Mouse (Mus musculus): ENCODE results near the gene Helb. TPM values are rescaled to one million over a fixed set of nuclear protein-coding genes. Genes with fewer than 3 reads are reported as not detected.

The Helb gene
- polyA plus RNA-seq, 1 experiment from 2014 or later, result 2.0 TPM

DNA sequence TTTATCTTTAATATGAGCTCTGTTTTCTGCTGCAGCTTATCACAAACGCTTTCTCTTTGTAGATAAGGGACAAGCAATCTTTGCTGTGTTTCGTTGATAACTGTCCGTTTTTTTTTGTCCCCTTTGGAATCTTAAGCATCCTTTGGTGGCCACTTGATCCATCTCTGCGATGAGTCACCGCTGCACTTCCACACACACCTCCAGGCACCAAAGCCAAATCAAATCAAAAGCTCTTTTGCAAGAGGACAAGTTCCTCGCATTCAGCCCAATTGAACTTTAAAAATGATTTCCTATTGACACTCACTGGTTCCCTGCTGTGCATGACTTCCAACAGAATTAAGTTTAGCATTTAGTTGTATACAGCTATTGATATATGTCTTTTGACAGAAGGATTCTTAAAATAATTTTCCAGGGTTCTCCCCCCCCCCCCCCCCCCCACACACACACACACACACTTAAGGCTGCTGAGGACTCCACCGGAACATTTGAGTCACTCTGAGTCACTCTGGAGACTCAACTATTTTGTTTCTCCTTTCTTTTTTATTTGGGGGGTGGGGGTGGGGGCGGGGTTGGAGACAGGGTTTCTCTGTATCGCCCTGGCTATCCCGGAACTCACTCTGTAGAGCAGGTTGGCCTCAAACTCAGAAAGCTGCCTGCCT, 52.1 kb downstream of the Helb start:
- Histone ChIP-seq H3K27ac (no peak overlapping the region), H3K27me3 (ENCODE audit: control insufficient read depth, insufficient read depth, low read length) (no peaks in the 10 kb centered on the region), H3K4me1 (replicated peaks; ENCODE audit: control insufficient read depth, insufficient read depth, low read length) (no peaks in the 10 kb centered on the region), H3K4me3 (replicated peaks; ENCODE audit: low read length) (no peak overlapping the region), H3K4me2 (replicated peaks) (no peak overlapping the region), H3K9me3 (ENCODE audit: control insufficient read depth, low read length) (no peaks in the 10 kb centered on the region), H3K9ac (no peak overlapping the region), H3K36me3 (replicated peaks; ENCODE audit: control insufficient read depth, insufficient read depth) (no peaks in the 10 kb centered on the region; the same call in 1 of the 2 replicates)
- DNase-seq (ENCODE audit: low spot score) (no peak), ATAC-seq (ENCODE audit: low FRiP score) (no peak)
- 78% methylated on average over 10 of the region's 10 CpGs for WGBS

- no peaks in the 10 kb centered on the region for H3K27me3 ChIP-seq (ENCODE audit: control insufficient read depth, insufficient read depth, low read length)
- no peak for DNase-seq (ENCODE audit: low spot score)
- no peak overlapping the region for H3K9ac ChIP-seq
- H3K4me3 ChIP-seq (replicated peaks; ENCODE audit: low read length), result no peak overlapping the region
- no peak overlapping the region for H3K27ac ChIP-seq
- ATAC-seq (ENCODE audit: low FRiP score), result no peak
- no peaks in the 10 kb centered on the region for H3K9me3 ChIP-seq (ENCODE audit: control insufficient read depth, low read length)
- H3K4me2 ChIP-seq (replicated peaks), result no peak overlapping the region
- no peaks in the 10 kb centered on the region for H3K4me1 ChIP-seq (replicated peaks; ENCODE audit: control insufficient read depth, insufficient read depth, low read length)
- peaks cover 7% of the 10 kb centered on the region; the same call in 1 of the 2 replicates for H3K36me3 ChIP-seq (replicated peaks; ENCODE audit: control insufficient read depth, insufficient read depth)
- 32% methylated on average over 2 of the region's 2 CpGs for WGBS
Observed at GRCm38 (mm10) chr10:120044714-120045234, 68.0 kb downstream of the Helb start.

GRCm38 (mm10) chr10:120044237-120044636, 68.5 kb downstream of the Helb start:
- Histone ChIP-seq H3K36me3 (replicated peaks; ENCODE audit: control insufficient read depth, insufficient read depth) (peaks cover 2% of the 10 kb centered on the region; the same call in 1 of the 2 replicates), H3K27ac (no peak overlapping the region), H3K9ac (no peak overlapping the region), H3K4me3 (replicated peaks; ENCODE audit: low read length) (no peak overlapping the region), H3K4me1 (replicated peaks; ENCODE audit: control insufficient read depth, insufficient read depth, low read length) (no peaks in the 10 kb centered on the region), H3K9me3 (ENCODE audit: control insufficient read depth, low read length) (no peaks in the 10 kb centered on the region), H3K27me3 (ENCODE audit: control insufficient read depth, insufficient read depth, low read length) (no peaks in the 10 kb centered on the region), H3K4me2 (replicated peaks) (no peak overlapping the region)
- no peak for ATAC-seq (ENCODE audit: low FRiP score)
- WGBS, result 53% methylated on average over 6 of the region's 6 CpGs
- DNase-seq (ENCODE audit: low spot score), result no peak

DNA sequence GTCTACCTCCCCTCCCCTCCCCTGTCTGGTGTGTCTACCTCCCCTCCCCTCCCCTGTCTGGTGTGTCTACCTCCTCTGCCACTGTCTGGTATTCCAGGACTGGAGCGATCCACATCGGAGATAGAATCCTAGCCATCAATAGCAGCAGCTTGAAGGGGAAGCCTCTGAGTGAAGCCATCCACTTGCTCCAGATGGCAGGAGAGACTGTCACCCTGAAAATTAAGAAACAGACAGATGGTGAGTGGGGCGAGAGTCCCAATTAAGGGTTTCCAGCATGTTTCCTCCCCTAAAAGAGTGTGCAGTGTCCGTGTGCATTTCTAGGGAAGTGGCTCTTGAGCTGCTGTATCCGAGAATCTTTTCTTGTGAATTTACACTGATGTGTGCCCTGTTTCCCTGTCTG, 74.6 kb downstream of the Helb start:
- H3K36me3 ChIP-seq (replicated peaks; ENCODE audit: control insufficient read depth, insufficient read depth), result peaks cover 11% of the 10 kb centered on the region; the same call in 1 of the 2 replicates
- no peak overlapping the region for H3K9ac ChIP-seq
- H3K9me3 ChIP-seq (ENCODE audit: control insufficient read depth, low read length), result no peaks in the 10 kb centered on the region
- H3K27me3 ChIP-seq (ENCODE audit: control insufficient read depth, insufficient read depth, low read length), result no peaks in the 10 kb centered on the region
- H3K4me1 ChIP-seq (replicated peaks; ENCODE audit: control insufficient read depth, insufficient read depth, low read length), result 0 out of 2 replicates have a peak, but pooled peaks cover 4% of the 10 kb centered on the region
- no peak overlapping the region for H3K4me2 ChIP-seq (replicated peaks)
- WGBS, result 86% methylated on average over 5 of the region's 5 CpGs
- no peak overlapping the region for H3K4me3 ChIP-seq (replicated peaks; ENCODE audit: low read length)
- DNase-seq (ENCODE audit: low spot score) (no peak), ATAC-seq (ENCODE audit: low FRiP score) (no peak)
- no peak overlapping the region for H3K27ac ChIP-seq

GRCm38 (mm10) chr10:120035824-120036223, 77.0 kb downstream of the Helb start:
- Histone ChIP-seq H3K36me3 (replicated peaks; ENCODE audit: control insufficient read depth, insufficient read depth) (peaks cover 11% of the 10 kb centered on the region; the same call in 1 of the 2 replicates), H3K4me1 (replicated peaks; ENCODE audit: control insufficient read depth, insufficient read depth, low read length) (0 out of 2 replicates have a peak, but pooled peaks cover 4% of the 10 kb centered on the region), H3K9me3 (ENCODE audit: control insufficient read depth, low read length) (no peaks in the 10 kb centered on the region), H3K4me2 (replicated peaks) (peak overlapping the region; percentile 7; the same call in 1 of the 2 replicates), H3K4me3 (replicated peaks; ENCODE audit: low read length) (no peak overlapping the region), H3K27me3 (ENCODE audit: control insufficient read depth, insufficient read depth, low read length) (no peaks in the 10 kb centered on the region), H3K27ac (no peak overlapping the region), H3K9ac (no peak overlapping the region)
- ATAC-seq (ENCODE audit: low FRiP score) (no peak), DNase-seq (ENCODE audit: low spot score) (no peak)
- 30% methylated on average over 6 of the region's 6 CpGs for WGBS

GRCm38 (mm10) chr10:120035211-120035733, 77.5 kb downstream of the Helb start:
- Histone ChIP-seq H3K27ac (no peak overlapping the region), H3K4me1 (replicated peaks; ENCODE audit: control insufficient read depth, insufficient read depth, low read length) (0 out of 2 replicates have a peak, but pooled peaks cover 4% of the 10 kb centered on the region), H3K9ac (no peak overlapping the region), H3K9me3 (ENCODE audit: control insufficient read depth, low read length) (no peaks in the 10 kb centered on the region), H3K36me3 (replicated peaks; ENCODE audit: control insufficient read depth, insufficient read depth) (peaks cover 11% of the 10 kb centered on the region; the same call in 1 of the 2 replicates), H3K4me2 (replicated peaks) (peak overlapping the region; percentile 7; the same call in 1 of the 2 replicates), H3K27me3 (ENCODE audit: control insufficient read depth, insufficient read depth, low read length) (no peaks in the 10 kb centered on the region), H3K4me3 (replicated peaks; ENCODE audit: low read length) (no peak overlapping the region)
- ATAC-seq (ENCODE audit: low FRiP score) (peak; percentile 11; the same call in 1 of the 2 replicates), DNase-seq (ENCODE audit: low spot score) (no peak)
- 39% methylated on average over 15 of the region's 15 CpGs for WGBS

- no peak for DNase-seq (ENCODE audit: low spot score)
- no peaks in the 10 kb centered on the region for H3K9me3 ChIP-seq (ENCODE audit: control insufficient read depth, low read length)
Observed at GRCm38 (mm10) chr10:120033866-120034265, 78.9 kb downstream of the Helb start.

More at GRCm38 (mm10) chr10:120033866-120034265, 78.9 kb downstream of the Helb start:
- Histone ChIP-seq H3K4me1 (replicated peaks; ENCODE audit: control insufficient read depth, insufficient read depth, low read length) (0 out of 2 replicates have a peak, but pooled peaks cover 4% of the 10 kb centered on the region), H3K9ac (no peak overlapping the region), H3K4me2 (replicated peaks) (no peak overlapping the region), H3K27me3 (ENCODE audit: control insufficient read depth, insufficient read depth, low read length) (no peaks in the 10 kb centered on the region), H3K36me3 (replicated peaks; ENCODE audit: control insufficient read depth, insufficient read depth) (peaks cover 8% of the 10 kb centered on the region; the same call in 1 of the 2 replicates), H3K4me3 (replicated peaks; ENCODE audit: low read length) (no peak overlapping the region), H3K27ac (no peak overlapping the region)
- 66% methylated on average over 9 of the region's 9 CpGs for WGBS
- no peak for ATAC-seq (ENCODE audit: low FRiP score)

Other genes starting within 250 kb of the Helb start
- gene Tmbim4, start 88.6 kb upstream of the Helb start, polyA plus RNA-seq (2014; fragmentation: Nextera tagmentation; extraction: Ambion mirVana), result 111 and 117 TPM in 2 replicates
- 0.37 and 0.51 TPM in 2 replicates for gene Irak3, start 89.1 kb upstream of the Helb start, polyA plus RNA-seq (2014; fragmentation: Nextera tagmentation; extraction: Ambion mirVana)
- 35.5 and 38.7 TPM in 2 replicates for gene Llph, start 114.1 kb upstream of the Helb start, polyA plus RNA-seq (2014; fragmentation: Nextera tagmentation; extraction: Ambion mirVana)